Mouse (Mus musculus): Measurements from ENCODE around the gene Ahnak2.

GRCm38 (mm10) chr12:112764141-112764540 is 38.3 kb downstream of the Ahnak2 start:
- no peak for TF ChIP-seq CTCF (IDR thresholded peaks at IDR 0.05; ENCODE audit: low read depth, low read length)
- no peak for TF ChIP-seq POLR2A (IDR thresholded peaks at IDR 0.05; ENCODE audit: extremely low read depth, insufficient read depth, low read length)

Data from liver, adult 2 months (tissue).